Mouse (Mus musculus) cerebellum, adult 11 months (tissue): ENCODE results near the gene Fank1.

Source experiments
- DNase-seq: peaks from one replicate; pipeline ENCODE4 v3.0.0; 2022

The Fank1 gene

DNA sequence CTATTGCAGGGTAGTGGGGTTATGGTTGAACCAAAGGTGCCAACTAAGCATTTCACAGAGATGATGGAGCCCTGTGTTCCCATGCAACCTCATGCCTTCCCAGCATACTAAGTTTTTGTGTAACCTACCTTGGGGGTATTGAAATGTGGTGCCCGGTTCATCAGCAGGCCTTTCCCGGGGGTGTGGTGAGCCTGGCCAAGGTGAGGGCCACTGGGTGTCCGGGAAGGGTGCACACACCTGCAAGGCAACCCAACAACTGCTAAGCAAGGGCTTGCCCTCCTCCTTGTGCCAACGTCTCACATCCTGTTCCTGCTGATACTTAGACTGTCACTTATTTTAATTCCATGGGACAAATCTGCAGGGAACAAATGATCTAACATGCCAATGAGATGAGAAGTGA lies 132.3 kb downstream of the Fank1 start:
- DNase-seq, result no peak

DNA sequence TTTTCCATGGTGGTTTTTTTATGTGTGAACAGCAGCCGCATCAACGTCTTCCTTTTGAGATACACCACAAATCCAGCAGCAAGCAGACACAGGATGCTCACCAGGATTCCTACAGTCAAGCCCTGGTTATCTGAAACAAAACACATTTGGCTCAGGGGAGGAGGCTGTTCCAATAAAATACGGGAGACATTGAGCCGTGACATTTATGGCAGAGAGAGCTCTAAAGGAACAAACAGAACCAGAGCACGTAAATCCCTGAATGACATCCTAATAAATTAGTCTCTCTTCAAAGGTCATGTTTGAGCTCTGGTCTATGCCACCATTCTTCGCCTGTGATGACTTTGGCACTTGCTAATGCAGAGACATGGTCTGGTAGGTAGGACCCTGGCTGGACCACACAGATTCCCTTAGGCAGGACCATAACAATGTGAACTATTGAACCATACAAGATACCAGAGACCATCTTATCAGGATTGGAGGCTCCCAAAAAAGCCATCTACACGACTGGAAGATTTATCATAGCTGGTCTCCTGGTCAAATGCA lies 133.2 kb downstream of the Fank1 start:
- DNase-seq, result no peak

DNA sequence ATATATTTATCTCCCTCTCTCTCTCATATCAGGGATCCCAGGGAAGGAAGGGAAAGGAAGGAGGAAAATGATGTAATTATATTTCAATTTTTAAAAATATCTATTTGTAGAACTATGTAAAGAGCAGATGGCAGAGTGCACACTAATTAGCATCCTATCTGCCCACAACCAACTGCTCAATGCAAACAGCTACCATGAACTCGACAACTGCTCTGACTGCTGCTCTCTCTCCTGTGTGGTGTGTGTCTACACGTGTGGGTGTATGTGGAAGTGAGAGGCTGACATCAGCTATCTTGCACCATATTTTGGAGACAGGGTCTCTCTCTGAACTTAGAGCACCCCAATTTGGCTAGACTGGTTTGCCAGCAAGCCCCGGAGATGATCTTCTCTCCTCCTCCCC lies 135.2 kb downstream of the Fank1 start:
- no peak for DNase-seq

DNA sequence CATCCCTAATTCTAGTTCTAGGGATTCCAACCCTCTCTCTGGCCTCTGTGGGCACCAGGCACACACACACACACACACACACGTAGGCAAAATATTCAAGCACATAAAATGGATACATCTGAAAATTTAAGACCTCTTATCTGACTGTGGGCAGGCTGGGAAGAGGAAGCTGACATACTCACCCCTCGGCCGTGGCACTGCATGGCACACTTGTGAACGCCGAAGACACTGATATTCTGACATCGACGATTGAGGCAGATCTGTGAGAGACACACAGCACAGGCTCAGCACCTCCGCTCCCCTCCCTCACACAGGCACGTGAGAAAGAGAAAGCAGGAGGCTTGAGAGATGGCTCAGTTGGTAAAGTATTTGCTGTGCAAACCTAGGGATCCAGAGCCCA lies 139.6 kb downstream of the Fank1 start:
- no peak for DNase-seq

DNA sequence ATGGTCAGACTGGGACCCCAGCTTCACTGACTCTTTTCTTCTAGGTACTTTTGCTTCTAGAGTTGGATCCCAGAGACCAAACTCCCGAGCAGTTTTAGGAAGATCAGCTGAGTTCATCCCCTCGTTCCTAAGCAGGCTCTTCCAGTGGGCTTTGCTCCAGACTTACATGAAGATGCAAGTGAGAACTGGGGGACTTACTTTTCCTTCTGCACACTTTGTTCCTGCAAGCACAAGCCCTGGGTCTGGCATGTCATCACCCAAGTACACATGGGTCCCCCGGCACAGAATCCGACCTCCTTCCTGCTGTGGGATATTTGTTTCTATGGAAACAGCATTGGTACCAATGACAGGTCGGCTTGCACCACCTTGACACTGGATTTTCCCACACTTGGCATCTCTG lies 142.6 kb downstream of the Fank1 start:
- DNase-seq, result no peak

GRCm38 (mm10) chr7:133919918-133920317 lies 143.3 kb downstream of the Fank1 start:
- no peak for DNase-seq

DNA sequence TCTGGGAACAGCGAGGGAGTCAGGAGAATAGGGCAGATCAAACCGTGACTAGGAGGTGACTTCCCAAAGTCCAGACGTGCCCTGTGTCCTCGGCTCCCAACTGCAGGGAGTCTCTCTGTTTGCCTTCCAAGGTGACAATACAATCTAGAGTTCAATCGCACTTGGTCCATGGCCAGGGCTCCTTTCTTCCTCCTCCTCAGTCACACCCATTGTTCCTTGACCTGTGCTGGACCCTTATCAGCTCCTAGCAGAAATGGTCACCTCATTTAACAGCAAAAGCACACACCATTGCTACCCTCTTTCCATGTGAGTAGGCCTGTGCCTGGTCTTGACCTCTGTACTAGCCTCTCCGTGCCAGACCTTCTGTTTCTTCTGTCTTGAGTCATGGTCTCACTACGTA lies 144.1 kb downstream of the Fank1 start:
- DNase-seq, result no peak

DNA sequence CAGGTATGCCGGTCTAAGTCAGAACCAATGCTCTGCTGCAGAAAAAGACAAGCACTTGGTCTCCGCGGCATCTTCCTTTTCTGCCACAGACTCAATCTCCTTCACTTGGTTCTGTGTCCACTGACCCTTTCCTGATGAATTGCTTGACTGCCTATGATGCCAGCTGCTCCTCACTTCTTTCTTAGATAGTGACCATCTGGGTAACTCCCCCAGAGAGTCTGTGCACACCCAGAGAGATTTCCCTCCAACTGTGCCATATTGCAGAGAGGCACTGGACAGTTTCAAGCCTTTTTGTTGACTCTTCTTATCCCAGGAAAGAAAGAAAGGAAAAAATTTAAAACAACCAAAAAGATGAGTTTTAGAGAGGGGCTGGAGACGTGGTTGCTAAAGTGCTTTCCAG lies 144.6 kb downstream of the Fank1 start:
- no peak for DNase-seq

- DNase-seq, result no peak
These were observed 147.3 kb downstream of the Fank1 start for GRCm38 (mm10) chr7:133923994-133924393.

- DNase-seq, result no peak
These were observed 149.1 kb downstream of the Fank1 start for GRCm38 (mm10) chr7:133925771-133926170.

GRCm38 (mm10) chr7:133928981-133929380 lies 152.3 kb downstream of the Fank1 start:
- no peak for DNase-seq
